Mouse (Mus musculus) activated CD4-positive, CD25-positive, alpha-beta regulatory T cell, adult 4 months (primary cell): ENCODE data around the gene Ddc. TPM values are rescaled to one million over a fixed set of nuclear protein-coding genes. Genes with fewer than 3 reads are reported as not detected.
A peak's percentile ranks its signal among the peaks of the same experiment; 100 is the strongest.

ENCODE experiments used
- ATAC-seq: one replicate; pipeline ENCODE4 v1.8.0; 2017
- polyA plus RNA-seq, 2 experiments: library from polyadenylated mRNA; unstranded; fragments of 100-300 nt; shearing (Covaris generic); gene quantifications; one replicate each; pipeline ENCODE4 v1.2.1; 2017

The Ddc gene
- polyA plus RNA-seq, 2 experiments from 2014 or later: 1.9 to 2.4 TPM

- no peak for ATAC-seq
These were observed 120.7 kb downstream of the Ddc start for GRCm38 (mm10) chr11:11777246-11777645.

- ATAC-seq: no peak
These were observed 121.1 kb downstream of the Ddc start for GRCm38 (mm10) chr11:11776822-11777174.

- ATAC-seq: no peak
These were observed 121.7 kb downstream of the Ddc start for GRCm38 (mm10) chr11:11776071-11776821.

GRCm38 (mm10) chr11:11774893-11775292, 123.1 kb downstream of the Ddc start:
- ATAC-seq: no peak

- no peak for ATAC-seq
These were observed 123.6 kb downstream of the Ddc start for GRCm38 (mm10) chr11:11774384-11774783.

- no peak for ATAC-seq
These were observed 125.7 kb downstream of the Ddc start for GRCm38 (mm10) chr11:11772196-11772595.

- ATAC-seq: no peak
These were observed 127.3 kb downstream of the Ddc start for GRCm38 (mm10) chr11:11770691-11771090.

GRCm38 (mm10) chr11:11769281-11769680, 128.7 kb downstream of the Ddc start:
- no peak for ATAC-seq

GRCm38 (mm10) chr11:11768057-11768456, 129.9 kb downstream of the Ddc start:
- no peak for ATAC-seq

GRCm38 (mm10) chr11:11766736-11767135, 131.2 kb downstream of the Ddc start:
- no peak for ATAC-seq

- ATAC-seq: peak; percentile 93
These were observed 131.8 kb downstream of the Ddc start for GRCm38 (mm10) chr11:11766105-11766504.

GRCm38 (mm10) chr11:11765414-11765813, 132.5 kb downstream of the Ddc start:
- ATAC-seq: peak; percentile 11

Other genes starting within 250 kb of the Ddc start
- gene Ikzf1, start 213.1 kb downstream of the Ddc start, polyA plus RNA-seq: 100 to 1,000 TPM; 133 to 140 TPM
- gene Fignl1, start 89.2 kb downstream of the Ddc start, polyA plus RNA-seq: 10 to 100 TPM; 23.8 to 32.5 TPM
- not detected for gene Grb10, start 140.5 kb upstream of the Ddc start, polyA plus RNA-seq